Mouse (Mus musculus): ENCODE results near the gene Tlk2. TPM values are rescaled to one million over a fixed set of nuclear protein-coding genes. Genes with fewer than 3 reads are reported as not detected.

The Tlk2 gene
- polyA plus RNA-seq, 1 experiment: 140 TPM

- peak overlapping the region; percentile 21 for H3K4me3 ChIP-seq (ENCODE audit: low read depth, low read length)
- H3K9ac ChIP-seq (ENCODE audit: low read depth, poor library complexity, severe bottlenecking): peak overlapping the region; percentile 4
- H3K36me3 ChIP-seq (ENCODE audit: control insufficient read depth, insufficient read depth, low read length, poor library complexity, severe bottlenecking): no peaks in the 10 kb centered on the region
- H3K4me1 ChIP-seq (ENCODE audit: control insufficient read depth, insufficient read depth, low read length): peaks cover 10% of the 10 kb centered on the region
- no peaks in the 10 kb centered on the region for H3K27me3 ChIP-seq (ENCODE audit: control insufficient read depth, insufficient read depth, low read length, poor library complexity, severe bottlenecking)
- no peak for TF ChIP-seq EP300 (IDR thresholded peaks at IDR 0.05; ENCODE audit: insufficient read depth, low read depth, low read length)
- TF ChIP-seq POLR2A (IDR thresholded peaks at IDR 0.05; ENCODE audit: insufficient read depth, low read length): no peak
- TF ChIP-seq CTCF (IDR thresholded peaks at IDR 0.05; ENCODE audit: low read depth, low read length): no peak
- peak overlapping the region; percentile 51 for H3K27ac ChIP-seq (ENCODE audit: insufficient read depth, low read length)
- no peaks in the 10 kb centered on the region for H3K9me3 ChIP-seq (replicated peaks; ENCODE audit: control insufficient read depth, insufficient read depth, low read length, poor library complexity, severe bottlenecking)
Measured at GRCm38 (mm10) chr11:105151226-105152016, 27.2 kb upstream of the Tlk2 start.

GRCm38 (mm10) chr11:105152017-105152300 is 26.6 kb upstream of the Tlk2 start:
- H3K4me3 ChIP-seq (ENCODE audit: low read depth, low read length): peak overlapping the region; percentile 21; the same call in 1 of the 2 replicates
- H3K27me3 ChIP-seq (ENCODE audit: control insufficient read depth, insufficient read depth, low read length, poor library complexity, severe bottlenecking): no peaks in the 10 kb centered on the region
- no peaks in the 10 kb centered on the region for H3K36me3 ChIP-seq (ENCODE audit: control insufficient read depth, insufficient read depth, low read length, poor library complexity, severe bottlenecking)
- H3K9me3 ChIP-seq (replicated peaks; ENCODE audit: control insufficient read depth, insufficient read depth, low read length, poor library complexity, severe bottlenecking): no peaks in the 10 kb centered on the region
- peaks cover 10% of the 10 kb centered on the region for H3K4me1 ChIP-seq (ENCODE audit: control insufficient read depth, insufficient read depth, low read length)
- H3K9ac ChIP-seq (ENCODE audit: low read depth, poor library complexity, severe bottlenecking): peak overlapping the region; percentile 4
- H3K27ac ChIP-seq (ENCODE audit: insufficient read depth, low read length): peak overlapping the region; percentile 51
- TF ChIP-seq EP300 (IDR thresholded peaks at IDR 0.05; ENCODE audit: insufficient read depth, low read depth, low read length) (0 out of 2 replicates have a peak, but pooled peaks have one; percentile 6), POLR2A (IDR thresholded peaks at IDR 0.05; ENCODE audit: insufficient read depth, low read length) (no peak)

GRCm38 (mm10) chr11:105152357-105152899 is 26.2 kb upstream of the Tlk2 start:
- no peaks in the 10 kb centered on the region for H3K27me3 ChIP-seq (ENCODE audit: control insufficient read depth, insufficient read depth, low read length, poor library complexity, severe bottlenecking)
- no peaks in the 10 kb centered on the region for H3K36me3 ChIP-seq (ENCODE audit: control insufficient read depth, insufficient read depth, low read length, poor library complexity, severe bottlenecking)
- H3K4me3 ChIP-seq (ENCODE audit: low read depth, low read length): no peak overlapping the region
- no peaks in the 10 kb centered on the region for H3K9me3 ChIP-seq (replicated peaks; ENCODE audit: control insufficient read depth, insufficient read depth, low read length, poor library complexity, severe bottlenecking)
- H3K27ac ChIP-seq (ENCODE audit: insufficient read depth, low read length): peak overlapping the region; percentile 46; the same call in 1 of the 2 replicates
- peak overlapping the region; percentile 4 for H3K9ac ChIP-seq (ENCODE audit: low read depth, poor library complexity, severe bottlenecking)
- TF ChIP-seq EP300 (IDR thresholded peaks at IDR 0.05; ENCODE audit: insufficient read depth, low read depth, low read length) (peak; percentile 64; the same call in 1 of the 2 replicates), CTCF (IDR thresholded peaks at IDR 0.05; ENCODE audit: low read depth, low read length) (no peak), POLR2A (IDR thresholded peaks at IDR 0.05; ENCODE audit: insufficient read depth, low read length) (no peak)
- peaks cover 10% of the 10 kb centered on the region for H3K4me1 ChIP-seq (ENCODE audit: control insufficient read depth, insufficient read depth, low read length)

DNA sequence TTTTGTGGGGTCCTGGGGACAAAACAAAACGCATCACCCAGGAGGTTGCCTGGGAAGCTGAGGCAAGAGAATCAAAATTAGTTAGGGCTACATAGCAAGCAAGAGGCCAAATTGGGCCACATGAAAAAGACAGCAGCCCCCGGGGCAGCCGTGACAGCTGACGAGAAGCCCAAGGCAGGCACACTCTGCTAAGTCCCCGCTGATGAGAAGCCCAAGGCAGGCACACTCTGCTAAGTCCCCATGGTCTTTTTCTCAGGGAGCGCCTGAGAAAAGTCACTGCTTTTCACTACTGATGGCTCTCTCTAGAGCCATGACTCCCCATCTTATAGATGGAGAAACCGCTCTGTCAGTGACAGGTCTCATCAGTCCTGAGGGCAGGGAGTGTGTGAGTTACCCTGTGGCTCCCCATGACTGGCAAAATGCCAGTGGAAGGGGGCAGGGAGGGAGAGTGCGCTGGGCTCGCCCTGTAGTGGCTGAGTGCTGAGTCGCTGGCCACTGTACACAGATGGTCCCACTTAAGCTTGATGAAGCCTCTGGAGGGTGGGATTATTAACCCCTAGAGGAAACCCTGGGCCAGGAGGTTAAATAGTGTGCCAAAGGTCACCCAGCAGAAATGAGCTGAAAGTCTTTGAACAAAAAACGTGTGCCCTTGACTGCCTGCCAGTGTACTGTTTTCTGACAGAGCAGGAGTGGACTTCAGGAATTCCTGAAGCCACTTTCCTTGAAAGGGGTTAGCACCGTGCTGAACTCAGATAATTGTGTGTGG is 25.4 kb upstream of the Tlk2 start:
- Histone ChIP-seq H3K9me3 (replicated peaks; ENCODE audit: control insufficient read depth, insufficient read depth, low read length, poor library complexity, severe bottlenecking) (no peaks in the 10 kb centered on the region), H3K27me3 (ENCODE audit: control insufficient read depth, insufficient read depth, low read length, poor library complexity, severe bottlenecking) (no peaks in the 10 kb centered on the region), H3K9ac (ENCODE audit: low read depth, poor library complexity, severe bottlenecking) (no peak overlapping the region), H3K4me1 (ENCODE audit: control insufficient read depth, insufficient read depth, low read length) (peaks cover 10% of the 10 kb centered on the region), H3K4me3 (ENCODE audit: low read depth, low read length) (no peak overlapping the region), H3K36me3 (ENCODE audit: control insufficient read depth, insufficient read depth, low read length, poor library complexity, severe bottlenecking) (no peaks in the 10 kb centered on the region), H3K27ac (ENCODE audit: insufficient read depth, low read length) (peak overlapping the region; percentile 16; the same call in 1 of the 2 replicates)
- TF ChIP-seq POLR2A (IDR thresholded peaks at IDR 0.05; ENCODE audit: insufficient read depth, low read length) (no peak), EP300 (IDR thresholded peaks at IDR 0.05; ENCODE audit: insufficient read depth, low read depth, low read length) (no peak), CTCF (IDR thresholded peaks at IDR 0.05; ENCODE audit: low read depth, low read length) (no peak)

GRCm38 (mm10) chr11:105155915-105156314 is 22.7 kb upstream of the Tlk2 start:
- 0 out of 2 replicates have a peak overlapping the region, but pooled peaks have one; percentile 31 for H3K9ac ChIP-seq (ENCODE audit: low read depth, poor library complexity, severe bottlenecking)
- no peaks in the 10 kb centered on the region for H3K36me3 ChIP-seq (ENCODE audit: control insufficient read depth, insufficient read depth, low read length, poor library complexity, severe bottlenecking)
- no peak for TF ChIP-seq POLR2A (IDR thresholded peaks at IDR 0.05; ENCODE audit: insufficient read depth, low read length)
- no peak for TF ChIP-seq CTCF (IDR thresholded peaks at IDR 0.05; ENCODE audit: low read depth, low read length)
- TF ChIP-seq EP300 (IDR thresholded peaks at IDR 0.05; ENCODE audit: insufficient read depth, low read depth, low read length): no peak
- no peak overlapping the region for H3K27ac ChIP-seq (ENCODE audit: insufficient read depth, low read length)
- H3K4me1 ChIP-seq (ENCODE audit: control insufficient read depth, insufficient read depth, low read length): peaks cover 10% of the 10 kb centered on the region
- H3K9me3 ChIP-seq (replicated peaks; ENCODE audit: control insufficient read depth, insufficient read depth, low read length, poor library complexity, severe bottlenecking): no peaks in the 10 kb centered on the region
- no peaks in the 10 kb centered on the region for H3K27me3 ChIP-seq (ENCODE audit: control insufficient read depth, insufficient read depth, low read length, poor library complexity, severe bottlenecking)
- no peak overlapping the region for H3K4me3 ChIP-seq (ENCODE audit: low read depth, low read length)

Measured in ES-Bruce4 (cell line).